Mouse (Mus musculus): ENCODE data around the gene Fam50a. TPM values are rescaled to one million over a fixed set of nuclear protein-coding genes. Genes with fewer than 3 reads are reported as not detected.
"Not testable (repeated sequence)": the region's sequence is repeated elsewhere in the genome, so short reads cannot be mapped to it uniquely, and the experiment has no call there.

Gene Fam50a
- polyA plus RNA-seq, 1 experiment from 2014 or later = 21.9 TPM

- 0 out of 2 replicates have a peak, but pooled peaks cover 2% of the 10 kb centered on the region for H3K27me3 ChIP-seq (ENCODE audit: insufficient read depth, low read length)
- peak within 1 kb of the TSS; percentile 58 for H3K9ac ChIP-seq (replicated peaks)
- peak within 1 kb of the TSS; percentile 76 for H3K4me2 ChIP-seq (ENCODE audit: low read depth, low read length)
- DNase-seq (peak; percentile 68), ATAC-seq (peak; percentile 92)
- H3K9me3 ChIP-seq (ENCODE audit: low read length) = no peaks in the 10 kb centered on the region
- 20% methylated on average over 24 of the region's 30 CpGs for WGBS (ENCODE audit: insufficient replicate concordance)
- H3K36me3 ChIP-seq (replicated peaks; ENCODE audit: insufficient read depth, low read length) = no peaks in the 10 kb centered on the region
- peak within 1 kb of the TSS; percentile 44 for H3K4me3 ChIP-seq (ENCODE audit: low read depth, low read length)
- H3K4me1 ChIP-seq (ENCODE audit: insufficient read depth) = peaks cover 2% of the 10 kb centered on the region; the same call in 1 of the 2 replicates
- TF ChIP-seq EP300 (IDR thresholded peaks at IDR 0.05; ENCODE audit: low read depth) = no peak
- TF ChIP-seq CTCF (IDR thresholded peaks at IDR 0.05; ENCODE audit: low read depth) = no peak
- H3K27ac ChIP-seq (ENCODE audit: low read depth) = no peak within 1 kb of the TSS
Measured at GRCm38 (mm10) chrX:74328725-74329161, 15.9 kb downstream of the Fam50a start, which contains the start of gene Plxna3. Plxna3 (plus strand) TSS chrX:74329066.

DNA sequence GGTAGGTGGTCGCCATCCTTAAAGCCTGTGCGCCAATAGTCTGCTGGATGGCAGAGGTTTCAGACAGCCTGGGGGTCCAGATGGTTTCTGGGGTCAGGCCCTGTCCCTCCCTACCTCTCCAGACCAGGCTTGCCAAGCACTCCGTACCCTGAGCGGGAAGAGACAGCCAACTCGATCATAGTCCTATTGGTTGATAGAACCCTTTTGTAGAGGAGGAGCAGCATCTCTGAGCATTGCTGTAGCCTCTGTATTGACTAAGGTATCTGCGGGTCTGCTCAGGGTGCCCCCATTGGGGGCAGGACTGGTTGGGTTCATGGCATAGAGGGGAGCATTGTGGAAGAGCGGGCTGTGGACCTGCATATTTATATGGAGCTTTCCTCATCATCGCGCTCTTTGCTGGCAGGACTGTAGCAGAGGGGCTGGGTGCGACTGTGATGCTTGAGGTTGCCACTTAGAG is 16.4 kb downstream of the Fam50a start:
- 0 out of 2 replicates have a peak, but pooled peaks cover 2% of the 10 kb centered on the region for H3K27me3 ChIP-seq (ENCODE audit: insufficient read depth, low read length)
- no peaks in the 10 kb centered on the region for H3K36me3 ChIP-seq (replicated peaks; ENCODE audit: insufficient read depth, low read length)
- H3K4me3 ChIP-seq (ENCODE audit: low read depth, low read length) = peak overlapping the region; percentile 44
- H3K4me2 ChIP-seq (ENCODE audit: low read depth, low read length) = peak overlapping the region; percentile 76
- ATAC-seq = no peak
- H3K9ac ChIP-seq (replicated peaks) = peak overlapping the region; percentile 30; the same call in 1 of the 2 replicates
- H3K9me3 ChIP-seq (ENCODE audit: low read length) = no peaks in the 10 kb centered on the region
- no peak for DNase-seq
- TF ChIP-seq EP300 (IDR thresholded peaks at IDR 0.05; ENCODE audit: low read depth) (no peak), CTCF (IDR thresholded peaks at IDR 0.05; ENCODE audit: low read depth) (no peak)
- peaks cover 2% of the 10 kb centered on the region; the same call in 1 of the 2 replicates for H3K4me1 ChIP-seq (ENCODE audit: insufficient read depth)
- H3K27ac ChIP-seq (ENCODE audit: low read depth) = no peak overlapping the region
- WGBS (ENCODE audit: insufficient replicate concordance) = 30% methylated on average over 9 of the region's 10 CpGs

- WGBS (ENCODE audit: insufficient replicate concordance) = 64% methylated on average over 2 of the region's 2 CpGs
- no peak overlapping the region for H3K4me2 ChIP-seq (ENCODE audit: low read depth, low read length)
- H3K9me3 ChIP-seq (ENCODE audit: low read length) = no peaks in the 10 kb centered on the region
- H3K27me3 ChIP-seq (ENCODE audit: insufficient read depth, low read length) = 0 out of 2 replicates have a peak, but pooled peaks cover 2% of the 10 kb centered on the region
- H3K9ac ChIP-seq (replicated peaks) = no peak overlapping the region
- no peaks in the 10 kb centered on the region for H3K36me3 ChIP-seq (replicated peaks; ENCODE audit: insufficient read depth, low read length)
- H3K27ac ChIP-seq (ENCODE audit: low read depth) = no peak overlapping the region
- DNase-seq = no peak
- ATAC-seq = no peak
- no peak overlapping the region for H3K4me3 ChIP-seq (ENCODE audit: low read depth, low read length)
- peaks cover 2% of the 10 kb centered on the region; the same call in 1 of the 2 replicates for H3K4me1 ChIP-seq (ENCODE audit: insufficient read depth)
- TF ChIP-seq EP300 (IDR thresholded peaks at IDR 0.05; ENCODE audit: low read depth) (no peak), CTCF (IDR thresholded peaks at IDR 0.05; ENCODE audit: low read depth) (no peak)
Measured at GRCm38 (mm10) chrX:74330166-74330930, 17.5 kb downstream of the Fam50a start.

- Histone ChIP-seq H3K4me1 (ENCODE audit: insufficient read depth) (peaks cover 2% of the 10 kb centered on the region; the same call in 1 of the 2 replicates), H3K9me3 (ENCODE audit: low read length) (no peaks in the 10 kb centered on the region), H3K4me3 (ENCODE audit: low read depth, low read length) (peak overlapping the region; percentile 55), H3K4me2 (ENCODE audit: low read depth, low read length) (peak overlapping the region; percentile 77), H3K27ac (ENCODE audit: low read depth) (peak overlapping the region; percentile 66; the same call in 1 of the 2 replicates), H3K36me3 (replicated peaks; ENCODE audit: insufficient read depth, low read length) (no peaks in the 10 kb centered on the region), H3K9ac (replicated peaks) (peak overlapping the region; percentile 57), H3K27me3 (ENCODE audit: insufficient read depth, low read length) (no peaks in the 10 kb centered on the region)
- TF ChIP-seq CTCF (IDR thresholded peaks at IDR 0.05; ENCODE audit: low read depth) = no peak
- no peak for TF ChIP-seq EP300 (IDR thresholded peaks at IDR 0.05; ENCODE audit: low read depth)
- peak; percentile 10; the same call in 1 of the 2 replicates for ATAC-seq
- 23% methylated on average over 13 of the region's 13 CpGs for WGBS (ENCODE audit: insufficient replicate concordance)
- no peak for DNase-seq
Measured at GRCm38 (mm10) chrX:74352645-74353466, 40.0 kb downstream of the Fam50a start.

GRCm38 (mm10) chrX:74353467-74353770 is 40.6 kb downstream of the Fam50a start, which contains the start of gene Lage3:
Lage3 (minus strand) TSS chrX:74353618.
- peak within 1 kb of the TSS; percentile 55 for H3K4me3 ChIP-seq (ENCODE audit: low read depth, low read length)
- peak within 1 kb of the TSS; percentile 57 for H3K9ac ChIP-seq (replicated peaks)
- WGBS (ENCODE audit: insufficient replicate concordance) = 19% methylated on average over 9 of the region's 22 CpGs
- peaks cover 2% of the 10 kb centered on the region; the same call in 1 of the 2 replicates for H3K4me1 ChIP-seq (ENCODE audit: insufficient read depth)
- H3K36me3 ChIP-seq (replicated peaks; ENCODE audit: insufficient read depth, low read length) = no peaks in the 10 kb centered on the region
- peak within 1 kb of the TSS; percentile 77 for H3K4me2 ChIP-seq (ENCODE audit: low read depth, low read length)
- ATAC-seq (peak; percentile 85), DNase-seq (peak; percentile 81)
- peak within 1 kb of the TSS; percentile 66; the same call in 1 of the 2 replicates for H3K27ac ChIP-seq (ENCODE audit: low read depth)
- no peaks in the 10 kb centered on the region for H3K9me3 ChIP-seq (ENCODE audit: low read length)
- TF ChIP-seq CTCF (IDR thresholded peaks at IDR 0.05; ENCODE audit: low read depth) (no peak), EP300 (IDR thresholded peaks at IDR 0.05; ENCODE audit: low read depth) (no peak)
- no peaks in the 10 kb centered on the region for H3K27me3 ChIP-seq (ENCODE audit: insufficient read depth, low read length)

DNA sequence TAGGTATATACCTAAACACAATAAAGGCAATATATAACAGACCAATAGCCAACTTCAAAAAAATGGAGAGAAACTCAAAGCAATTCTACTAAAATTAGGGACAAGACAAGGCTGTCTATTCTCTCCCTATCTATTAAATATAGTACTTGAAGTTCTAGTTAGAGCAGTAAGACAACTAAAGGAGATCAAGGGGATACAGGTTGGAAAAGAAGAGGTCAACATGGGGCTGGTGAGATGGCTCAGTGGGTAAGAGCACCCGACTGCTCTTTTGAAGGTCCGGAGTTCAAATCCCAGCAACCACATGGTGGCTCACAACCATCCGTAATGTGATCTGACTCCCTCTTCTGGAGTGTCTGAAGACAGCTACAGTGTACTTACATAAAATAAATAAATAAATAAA is 44.2 kb downstream of the Fam50a start:
- 87% methylated on average over 2 of the region's 3 CpGs for WGBS (ENCODE audit: insufficient replicate concordance)
- not testable (repeated sequence) for DNase-seq

More for the DNA sequence above, 44.2 kb downstream of the Fam50a start:
- not testable (repeated sequence) for H3K4me1 ChIP-seq (ENCODE audit: insufficient read depth); H3K27me3 ChIP-seq (ENCODE audit: insufficient read depth, low read length); H3K9ac ChIP-seq (replicated peaks); H3K9me3 ChIP-seq (ENCODE audit: low read length); H3K4me3 ChIP-seq (ENCODE audit: low read depth, low read length); ATAC-seq; H3K36me3 ChIP-seq (replicated peaks; ENCODE audit: insufficient read depth, low read length); H3K27ac ChIP-seq (ENCODE audit: low read depth); H3K4me2 ChIP-seq (ENCODE audit: low read depth, low read length)

Measured in liver, postnatal 0 days (tissue).